Mouse (Mus musculus) bone marrow, adult 2 months (tissue): ENCODE data around the gene Gm10073.

Experiments used
- CTCF ChIP-seq: fragments of 200-500 bp; IDR thresholded peaks from 2 replicates; pipeline ENCODE4 v1.5.1; 2011; ENCODE audit warnings: low read length, control low read depth; ENCODE audit not compliant: control insufficient read depth, insufficient read depth
- POLR2A ChIP-seq: fragments of 200-500 bp; IDR thresholded peaks from 2 replicates; pipeline ENCODE4 v1.6.1; 2011; ENCODE audit warnings: low read depth, mild to moderate bottlenecking, control low read depth, low read length, borderline replicate concordance; ENCODE audit not compliant: control insufficient read depth

DNA sequence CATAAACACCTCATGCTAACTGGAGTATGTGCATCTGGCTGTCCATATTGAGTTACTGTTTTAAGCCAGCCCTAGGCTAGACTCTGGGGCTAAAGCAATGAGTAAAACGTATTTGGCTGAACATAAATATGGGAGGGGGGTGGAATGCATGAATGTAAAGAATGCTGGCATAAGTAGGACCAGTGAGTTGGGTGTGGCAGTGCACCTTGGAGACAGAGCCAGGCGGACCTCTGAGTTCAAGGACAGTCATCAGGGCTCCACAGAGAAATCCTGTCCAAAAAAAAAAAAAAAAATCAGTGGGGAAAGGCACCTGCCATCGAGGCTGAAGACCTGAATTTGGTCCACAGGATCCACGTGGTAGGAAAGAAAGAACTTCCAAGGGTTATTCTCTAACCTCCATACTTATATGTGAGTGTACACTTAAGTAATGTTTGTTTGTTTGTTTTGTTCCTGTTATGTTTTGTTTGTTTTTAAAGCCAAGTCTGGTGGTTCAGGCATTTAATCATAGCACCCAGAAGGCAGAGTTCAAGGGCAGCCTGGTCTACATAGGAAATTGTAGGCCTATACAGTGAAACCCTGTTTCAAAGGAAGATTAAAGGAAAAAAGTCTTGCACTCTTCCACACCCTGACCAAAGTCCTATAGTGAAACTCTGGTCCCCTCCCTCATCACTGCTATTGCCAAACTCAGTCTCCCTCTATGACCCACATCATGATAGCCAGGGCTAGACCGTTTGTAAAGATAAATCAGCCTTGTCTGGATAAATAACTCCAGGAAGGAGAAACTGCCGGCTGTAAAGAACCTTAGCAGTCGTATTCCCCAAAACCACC, 36.0 kb upstream of the Gm10073 start:
- TF ChIP-seq CTCF (no peak), POLR2A (no peak)
